Mouse (Mus musculus): ENCODE measurements around the gene Slc9a4. TPM values are rescaled to one million over a fixed set of nuclear protein-coding genes. Genes with fewer than 3 reads are reported as not detected.

Gene Slc9a4
- polyA plus RNA-seq (2017; shearing (Covaris generic)), result not detected

GRCm38 (mm10) chr1:40579784-40580183 lies at the start of gene Slc9a4:
Slc9a4 (plus strand) TSS chr1:40580081.

Other genes starting within 250 kb of the Slc9a4 start
- gene Il1rl1, start 150.5 kb upstream of the Slc9a4 start, polyA plus RNA-seq (2017; shearing (Covaris generic)), result 10 to 100 TPM; 28.3 to 43.1 TPM
- 10 to 100 TPM; 51.6 to 86.7 TPM for gene Il18r1, start 114.5 kb upstream of the Slc9a4 start, polyA plus RNA-seq (2017; shearing (Covaris generic))
- 10 to 100 TPM; 12.4 to 19.1 TPM for gene Il18rap, start 64.7 kb upstream of the Slc9a4 start, polyA plus RNA-seq (2017; shearing (Covaris generic))
- gene Slc9a2, start 100.5 kb downstream of the Slc9a4 start, polyA plus RNA-seq (2017; shearing (Covaris generic)), result under 1 TPM in 1 of 2 experiments, not detected in 1; 0.55 TPM
- 1 to 10 TPM in 1 of 2 experiments, under 1 TPM in 1; 0.95 to 3.6 TPM for gene Mfsd9, start 210.6 kb downstream of the Slc9a4 start, polyA plus RNA-seq (2017; shearing (Covaris generic))
- under 1 TPM in 1 of 2 experiments, not detected in 1; 0.17 TPM for gene Tmem182, start 225.5 kb downstream of the Slc9a4 start, polyA plus RNA-seq (2017; shearing (Covaris generic))

Data from inflammation-experienced regulatory T-cells (primary cell).